Mouse (Mus musculus) ZHBTc4 (cell line): ENCODE measurements around the gene Ptprt.
A peak's percentile ranks its signal among the peaks of the same experiment; 100 is the strongest.
"Not testable (repeated sequence)": the region's sequence is repeated elsewhere in the genome, so short reads cannot be mapped to it uniquely, and the experiment has no call there.

Source experiments
- DNase-seq: peaks from one replicate; pipeline ENCODE4 v3.0.0-alpha.2; 2011; ENCODE audit warnings: low read depth, low spot score

Gene Ptprt

DNA sequence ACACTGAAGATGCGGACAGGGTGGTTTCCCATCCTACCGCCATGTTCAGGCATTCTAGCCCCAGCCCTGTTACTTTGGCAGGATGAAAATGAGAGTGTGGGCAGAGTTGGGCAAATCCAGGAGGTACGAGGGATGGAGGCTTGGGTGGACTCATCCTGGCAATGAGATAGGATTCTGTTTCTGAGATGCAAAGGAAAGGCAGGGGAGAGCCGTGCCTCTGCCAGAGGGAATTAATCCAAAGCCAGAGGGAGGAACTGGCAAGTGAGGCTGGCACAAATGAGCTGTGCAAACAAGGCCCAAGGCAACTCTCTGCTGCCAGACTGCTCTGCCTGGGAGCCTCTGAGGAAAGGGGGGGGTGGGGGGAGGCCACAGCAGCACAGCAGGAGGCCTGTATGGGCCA, 441.4 kb downstream of the Ptprt start:
- no peak for DNase-seq

DNA sequence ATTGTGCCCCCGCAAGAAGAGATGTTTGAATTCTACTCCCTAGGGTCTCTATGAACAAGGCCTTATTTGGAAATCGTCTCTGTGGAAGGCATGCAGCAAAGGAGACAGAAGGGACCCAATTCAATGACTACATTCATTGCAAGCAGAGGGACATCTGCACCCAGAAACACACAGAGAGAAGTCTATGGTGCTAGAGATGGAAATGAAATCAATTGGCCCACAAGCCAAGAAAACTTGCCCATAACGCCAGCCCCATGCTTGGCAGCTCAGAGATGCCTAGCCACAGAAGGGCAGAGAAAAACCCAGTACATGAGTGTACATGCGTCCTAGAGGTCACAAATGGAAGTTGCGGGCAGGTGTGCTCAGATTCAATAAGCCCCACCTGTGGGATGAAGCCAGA, 443.1 kb downstream of the Ptprt start:
- DNase-seq, result no peak

DNA sequence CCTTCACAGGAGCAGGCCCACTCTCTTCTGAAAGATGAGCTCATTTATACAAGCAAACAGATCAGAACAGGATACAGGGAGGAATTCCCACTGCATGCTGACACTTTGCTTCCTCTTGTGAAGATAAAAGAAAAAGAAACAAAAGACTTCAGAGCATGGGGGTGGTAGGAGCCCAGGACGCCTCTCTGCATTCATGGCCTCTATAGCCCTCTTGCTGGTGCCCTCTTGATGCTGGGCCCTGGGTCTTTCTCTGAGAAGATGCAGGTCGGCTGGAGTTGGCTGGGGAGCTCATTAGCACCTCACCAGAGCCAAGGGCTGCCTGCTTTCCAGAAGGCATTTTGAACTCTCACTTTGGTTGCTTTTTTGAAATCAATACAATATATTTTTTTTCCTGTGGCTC, 448.6 kb downstream of the Ptprt start:
- DNase-seq, result no peak

DNA sequence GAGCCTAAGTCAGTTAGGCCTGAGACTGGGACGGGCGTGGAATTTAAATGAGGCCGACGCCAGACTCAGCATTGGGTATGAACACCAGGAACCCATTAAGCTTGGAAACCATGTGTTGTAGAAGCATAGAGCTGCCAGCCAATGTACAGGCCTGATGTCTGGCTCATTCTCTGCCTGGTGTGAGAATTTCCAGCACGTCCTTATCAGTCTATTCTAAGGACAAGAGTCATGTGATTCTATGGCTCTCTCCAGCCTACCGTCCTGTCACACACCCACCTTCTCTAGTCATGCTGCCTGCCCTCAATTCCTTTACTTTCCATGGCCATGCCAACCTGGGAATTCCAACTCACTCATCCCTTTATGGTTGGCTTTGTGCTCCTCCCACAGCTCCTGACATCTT, 450.4 kb downstream of the Ptprt start:
- DNase-seq, result no peak

DNA sequence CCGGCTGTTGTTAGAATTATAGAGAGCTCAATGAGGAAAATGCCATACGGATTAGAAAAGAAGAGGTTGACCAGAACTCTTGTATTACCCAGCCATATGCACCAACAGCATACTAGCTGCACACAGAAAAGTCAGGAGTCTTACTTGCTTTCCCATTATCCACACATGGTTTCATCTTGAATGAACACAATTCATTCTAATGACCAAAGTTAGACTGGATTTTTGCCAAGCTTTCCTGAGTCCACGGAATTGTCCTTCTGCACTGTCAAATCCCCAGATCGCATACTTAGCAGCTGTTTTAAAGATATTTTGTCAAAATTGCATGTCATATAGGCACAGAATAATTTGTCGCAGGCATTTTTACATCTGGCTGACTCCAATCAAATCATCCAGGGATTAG, 463.6 kb downstream of the Ptprt start:
- no peak for DNase-seq

DNA sequence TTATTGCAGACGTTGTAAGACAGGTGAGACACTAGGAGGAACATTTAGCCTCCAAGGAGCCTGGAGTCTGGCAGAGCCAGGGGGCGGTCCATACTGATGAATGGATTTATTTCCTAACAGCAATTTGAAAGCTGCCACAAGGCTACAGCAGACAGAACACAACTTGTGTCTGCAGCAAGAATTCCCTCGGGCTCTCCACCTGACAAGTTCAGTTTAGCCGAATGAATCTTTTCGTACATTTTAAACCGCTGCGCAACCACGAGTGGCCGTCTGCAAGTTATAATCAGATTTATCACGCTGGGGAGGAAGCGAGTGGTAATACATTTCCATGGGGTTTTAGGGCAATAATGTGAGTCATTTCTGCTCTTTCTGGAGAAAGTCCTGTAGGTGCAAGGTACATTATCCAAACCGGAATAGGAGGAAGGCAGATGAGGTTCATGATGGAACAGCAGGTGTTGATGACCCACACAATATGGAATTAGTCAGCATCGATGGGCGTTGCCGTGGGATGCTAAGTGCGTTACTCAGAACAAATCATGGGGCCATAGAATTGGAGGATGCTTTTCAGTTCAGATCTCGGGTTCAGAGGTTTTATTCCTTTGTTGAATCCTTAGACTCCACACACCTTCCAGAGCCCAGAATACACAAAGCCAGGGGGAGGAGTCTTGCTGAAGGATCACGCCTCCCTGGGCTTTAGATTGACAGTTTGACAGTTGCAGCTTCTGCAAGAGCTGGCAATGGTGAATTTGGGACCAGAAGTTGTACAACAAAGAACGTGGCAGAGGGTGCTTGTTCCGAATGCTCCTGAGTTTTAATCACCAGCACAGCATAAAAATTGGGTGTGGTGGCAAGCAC, 478.1 kb downstream of the Ptprt start:
- DNase-seq, result peak; percentile 5

DNA sequence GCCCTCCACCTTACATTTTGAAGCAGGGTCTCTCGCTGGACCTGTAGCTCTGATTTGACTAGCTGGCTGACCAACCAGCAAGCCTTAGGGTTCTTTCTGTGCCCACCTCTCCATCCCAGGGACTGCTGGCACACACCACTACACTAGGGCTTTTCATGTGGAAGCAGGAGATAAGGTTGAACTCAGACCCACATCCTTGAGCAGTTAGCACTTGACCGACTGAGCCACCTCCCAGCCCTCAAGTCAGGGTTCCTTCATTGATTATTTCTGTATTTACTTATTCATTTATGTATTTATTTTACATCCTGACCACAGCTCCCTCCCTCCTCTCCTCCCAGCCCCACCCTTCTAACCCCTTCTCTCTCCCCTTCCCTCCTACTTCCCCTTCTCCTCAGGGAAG, 479.1 kb downstream of the Ptprt start:
- no peak for DNase-seq

DNA sequence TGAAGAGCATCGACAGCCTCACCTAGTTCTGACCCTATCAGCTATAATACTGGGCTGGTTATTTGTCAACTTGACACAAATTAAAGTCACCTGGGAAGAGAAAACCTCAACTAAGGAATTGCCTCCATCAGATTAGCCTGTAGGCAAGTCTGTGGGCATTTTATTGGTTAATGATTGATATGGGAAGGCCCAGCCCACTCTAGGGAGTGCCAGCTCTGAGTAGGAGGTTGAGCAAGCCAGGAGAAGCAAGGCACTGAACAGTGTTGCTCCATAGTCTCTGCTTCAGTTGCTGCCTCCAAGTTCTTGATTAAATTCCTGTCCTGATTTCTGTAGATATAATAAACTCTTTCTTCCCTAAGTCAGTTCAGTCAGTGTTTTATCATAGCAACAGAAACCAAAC, 488.4 kb downstream of the Ptprt start:
- DNase-seq, result no peak

DNA sequence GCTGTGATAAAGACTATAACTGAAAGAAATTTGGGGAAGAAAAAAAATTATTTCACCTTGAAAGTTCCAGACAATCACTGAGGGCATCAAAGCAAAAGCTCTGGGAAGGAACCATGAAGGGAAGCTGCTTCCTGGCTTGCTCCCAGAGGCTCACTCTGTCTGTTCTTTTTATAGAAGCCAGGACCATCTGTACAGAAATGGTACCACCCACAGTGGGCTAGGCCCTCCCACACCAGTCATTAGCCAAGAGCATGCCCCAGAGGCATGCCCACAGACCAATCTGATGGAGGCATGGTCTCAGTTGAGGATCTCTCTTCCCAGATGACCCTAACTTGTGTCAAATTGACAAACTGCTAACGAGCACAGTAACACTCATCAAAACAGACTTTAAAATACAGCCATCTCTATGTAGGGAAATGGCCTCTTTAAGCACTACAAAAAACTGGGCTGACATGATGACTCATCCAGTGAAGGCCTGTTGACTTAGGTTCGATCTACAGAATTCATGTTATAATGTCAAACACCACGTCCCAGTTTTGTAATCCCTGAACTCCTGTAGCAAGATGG, 519.0 kb downstream of the Ptprt start:
- no peak for DNase-seq

DNA sequence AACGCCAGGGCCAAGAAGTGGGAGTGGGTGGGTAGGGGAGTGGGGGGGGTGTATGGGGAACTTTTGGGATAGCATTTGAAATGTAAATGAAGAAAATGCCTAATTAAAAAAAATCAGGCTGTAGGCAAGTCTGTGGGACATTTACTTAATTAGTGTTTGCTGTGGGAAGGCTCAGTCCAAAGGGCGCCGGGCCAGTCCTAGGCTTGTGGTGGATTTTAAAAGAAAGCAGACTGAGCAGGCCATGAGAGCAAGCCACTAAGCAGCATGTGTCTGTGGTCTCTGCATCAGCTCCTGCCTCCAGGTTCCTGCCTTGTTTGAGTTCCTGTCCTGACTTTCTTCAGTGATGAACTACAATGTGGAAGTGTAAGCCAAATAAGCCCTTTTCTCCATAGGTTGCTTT, 524.8 kb downstream of the Ptprt start:
- not testable (repeated sequence) for DNase-seq

DNA sequence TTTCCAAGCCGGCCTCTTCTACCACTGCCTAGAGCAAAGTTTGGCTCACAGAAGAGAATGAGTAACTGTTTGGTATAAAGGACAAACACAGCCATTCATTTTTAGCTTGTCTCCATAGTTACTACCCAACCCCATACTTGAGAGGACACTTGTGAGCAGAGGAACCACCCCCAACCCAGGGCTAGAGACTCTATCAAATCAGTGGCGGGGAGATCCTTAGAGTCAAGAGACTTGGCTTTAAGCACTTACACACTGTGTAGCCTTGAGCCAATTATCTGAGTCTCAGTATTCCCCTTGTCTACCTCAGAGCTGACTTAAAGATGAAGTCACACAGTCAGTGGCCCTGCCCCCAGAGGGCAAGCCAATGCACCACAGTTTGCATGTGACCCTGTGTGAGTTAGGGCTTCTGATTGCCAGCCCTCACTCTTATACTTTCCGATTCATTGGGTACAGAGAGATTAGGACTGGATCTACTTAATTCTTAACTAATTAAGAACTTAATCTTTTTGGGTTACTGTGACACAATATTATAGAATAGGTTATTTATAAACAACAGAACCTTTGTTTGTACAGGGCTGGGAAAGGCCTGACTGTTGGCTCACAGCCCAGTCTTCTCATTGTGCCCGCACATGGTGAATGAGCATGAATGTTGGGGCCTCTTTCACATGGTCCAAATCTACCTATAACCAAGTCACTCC, 529.2 kb downstream of the Ptprt start:
- DNase-seq, result no peak

DNA sequence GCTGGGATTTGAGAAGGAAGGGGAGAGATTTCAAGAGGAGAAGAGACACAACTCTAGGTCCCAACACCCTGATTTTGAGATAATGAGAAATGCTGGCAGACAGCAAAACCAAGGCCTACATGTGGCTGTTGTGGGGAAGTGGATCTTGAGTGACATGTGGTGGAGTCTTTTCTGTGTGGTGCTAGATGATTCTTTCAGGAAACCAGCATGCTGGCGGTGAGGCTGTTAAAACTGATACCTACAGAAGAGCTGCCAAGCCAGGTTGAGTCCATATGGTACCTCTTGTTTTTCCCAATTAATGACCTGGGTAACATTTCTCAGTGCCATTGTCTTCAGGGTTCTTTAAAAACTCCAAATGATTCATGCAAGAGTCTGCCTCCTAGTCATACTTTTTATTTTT, 531.1 kb downstream of the Ptprt start:
- DNase-seq, result no peak

DNA sequence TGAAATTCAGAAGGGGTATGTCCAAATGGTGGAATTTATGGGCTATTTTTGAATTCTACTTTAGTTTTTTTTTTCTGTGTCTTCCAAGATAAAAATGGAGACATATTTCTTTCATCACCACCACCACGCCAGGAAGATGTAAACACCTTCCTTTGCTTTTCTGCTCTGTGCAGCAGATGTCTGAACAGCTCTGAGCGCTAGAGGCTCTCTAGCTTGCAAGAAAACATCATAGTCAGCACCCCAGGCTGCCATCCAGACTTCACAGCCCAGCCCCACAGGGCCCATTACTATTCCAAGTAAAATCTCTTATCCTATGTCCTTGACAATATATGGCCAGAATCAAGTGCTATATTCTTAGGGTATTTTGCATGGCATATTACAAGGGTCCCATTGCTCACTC, 542.9 kb downstream of the Ptprt start:
- no peak for DNase-seq

DNA sequence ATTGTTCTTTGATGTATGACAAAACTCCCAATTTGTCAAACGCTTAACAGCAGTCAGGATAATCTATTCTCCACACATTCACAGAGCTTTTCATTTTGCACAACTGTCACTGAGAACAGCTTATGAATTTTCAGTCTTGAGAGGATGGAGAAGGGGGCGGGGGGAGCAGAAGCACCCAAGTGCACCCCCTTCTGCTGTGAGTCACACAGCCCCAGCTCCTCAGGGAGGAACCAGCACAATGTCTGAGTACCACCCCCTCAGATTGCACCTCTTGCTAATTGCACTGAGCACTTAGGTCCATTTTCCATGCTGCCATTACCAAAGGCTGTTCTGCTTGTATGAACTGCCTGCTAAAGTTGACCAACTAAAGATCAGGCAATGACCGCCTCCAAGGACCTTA, 578.6 kb downstream of the Ptprt start:
- no peak for DNase-seq

DNA sequence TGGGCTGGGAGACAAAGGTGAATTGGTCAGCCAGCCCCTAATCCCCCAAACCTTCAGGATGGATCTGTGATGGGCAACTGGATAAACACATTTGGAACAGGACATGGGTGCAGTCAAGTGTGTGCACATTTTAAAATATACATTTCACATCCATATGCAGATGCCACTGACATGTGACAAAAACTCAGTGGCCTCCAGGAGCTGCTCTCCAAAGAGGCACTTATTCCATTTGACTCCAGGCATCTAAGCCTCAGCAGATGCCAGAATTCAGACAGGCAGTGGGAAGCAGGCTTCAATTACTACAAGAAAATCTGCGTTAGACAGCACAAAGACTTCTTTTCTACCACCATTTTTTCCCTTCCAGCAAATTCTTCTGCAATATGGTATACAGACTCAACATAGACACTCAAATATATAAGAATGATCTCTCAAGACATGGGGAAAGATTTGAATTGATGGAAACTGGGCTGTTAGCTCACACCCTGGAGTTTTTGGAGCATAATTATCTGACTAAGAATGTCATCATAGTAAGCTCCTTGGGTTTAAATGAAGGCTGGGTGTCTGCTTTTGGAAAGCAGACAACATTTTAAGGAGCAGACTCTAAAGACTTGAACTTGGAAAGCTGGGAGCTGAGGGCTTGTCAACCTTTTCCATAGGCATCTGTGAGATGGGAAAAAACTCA, 580.1 kb downstream of the Ptprt start:
- DNase-seq, result no peak

DNA sequence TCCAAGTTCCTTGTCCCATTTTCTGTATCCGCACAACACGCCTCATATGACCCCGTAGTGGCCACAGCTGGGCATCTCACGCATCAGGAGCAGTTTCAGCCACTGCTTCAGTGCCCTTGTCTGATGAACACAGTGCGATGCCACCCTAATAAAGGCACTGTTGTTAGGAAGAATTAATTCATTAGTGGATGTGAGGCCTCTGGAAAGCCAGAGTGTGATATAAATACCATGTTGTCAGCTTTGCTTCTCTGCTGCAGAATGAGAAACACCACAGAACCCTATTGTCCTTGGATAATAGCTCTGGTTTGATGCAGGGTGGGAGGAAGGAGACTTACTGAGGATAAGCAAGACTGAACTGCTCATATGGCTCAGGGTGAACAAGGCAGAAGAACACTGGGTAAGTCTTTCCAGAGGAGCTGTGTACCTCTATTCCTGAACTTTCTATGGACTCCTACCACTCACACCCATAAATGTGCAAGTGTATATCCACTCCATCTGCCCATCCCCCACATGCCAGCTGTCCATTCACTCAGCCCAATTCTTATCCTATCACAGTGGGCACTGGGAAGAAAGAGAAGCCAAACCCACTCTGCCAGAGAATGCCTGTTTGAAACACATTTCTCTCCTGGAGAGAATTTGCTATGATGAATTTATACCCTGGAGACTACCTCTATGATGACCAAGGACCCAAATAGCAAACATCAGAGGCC, 582.2 kb downstream of the Ptprt start:
- DNase-seq, result no peak

DNA sequence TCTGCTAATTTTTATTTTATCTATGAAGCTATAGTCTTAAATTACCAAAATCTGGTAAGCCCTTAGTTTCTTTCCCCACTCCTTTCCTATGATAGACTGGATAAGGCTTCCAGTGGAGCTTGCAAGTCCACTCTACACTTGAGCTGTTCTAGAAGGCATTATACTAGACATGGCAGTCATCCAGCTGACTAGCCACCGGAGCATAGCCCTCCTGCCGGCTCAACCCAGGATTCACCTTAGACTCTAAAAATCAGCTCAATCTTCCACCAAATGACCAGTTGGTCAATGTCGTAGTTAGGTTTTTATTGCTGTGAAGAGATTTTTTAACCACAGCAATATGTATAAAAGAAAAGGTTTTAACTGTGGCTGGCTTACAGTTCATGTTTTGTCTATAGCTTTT, 608.1 kb downstream of the Ptprt start:
- no peak for DNase-seq

DNA sequence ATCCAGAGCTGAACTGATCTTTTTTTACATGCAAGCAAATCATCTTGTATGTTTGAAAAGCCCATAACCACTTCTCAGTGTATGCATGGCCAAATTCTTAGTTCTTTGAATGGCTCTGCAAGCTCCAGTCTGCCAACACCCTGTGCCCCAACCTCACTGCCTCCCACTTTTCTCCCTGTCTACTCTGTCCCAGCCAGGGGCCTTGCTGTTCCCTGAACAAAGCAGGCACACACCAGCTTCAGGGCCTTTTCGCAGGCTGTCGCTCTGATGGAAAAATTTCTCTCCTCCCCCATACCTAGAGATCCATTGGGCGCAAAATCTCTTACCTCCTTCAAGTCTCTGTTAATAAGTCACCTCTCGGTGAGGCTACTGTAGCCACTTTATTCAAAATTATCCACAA, 610.7 kb downstream of the Ptprt start:
- DNase-seq, result no peak

DNA sequence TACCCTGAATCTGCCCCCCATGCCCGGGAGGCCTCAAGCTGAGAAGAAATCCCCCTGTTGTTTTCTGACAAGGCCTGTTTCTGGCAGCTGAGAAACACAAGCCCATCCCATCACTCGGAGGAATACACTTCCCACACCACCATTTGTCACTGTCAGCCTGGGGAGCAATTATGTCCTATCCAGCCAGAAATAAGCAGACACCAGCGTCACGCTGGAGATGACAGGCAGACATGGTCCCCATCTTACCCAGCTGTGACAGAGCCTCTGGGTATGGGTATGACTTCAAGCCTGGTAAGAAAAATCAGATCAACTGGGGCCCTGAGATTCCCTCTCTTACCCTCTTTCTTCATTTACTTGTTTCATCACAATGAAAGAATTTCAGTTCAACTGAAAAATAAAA, 625.3 kb downstream of the Ptprt start:
- no peak for DNase-seq

DNA sequence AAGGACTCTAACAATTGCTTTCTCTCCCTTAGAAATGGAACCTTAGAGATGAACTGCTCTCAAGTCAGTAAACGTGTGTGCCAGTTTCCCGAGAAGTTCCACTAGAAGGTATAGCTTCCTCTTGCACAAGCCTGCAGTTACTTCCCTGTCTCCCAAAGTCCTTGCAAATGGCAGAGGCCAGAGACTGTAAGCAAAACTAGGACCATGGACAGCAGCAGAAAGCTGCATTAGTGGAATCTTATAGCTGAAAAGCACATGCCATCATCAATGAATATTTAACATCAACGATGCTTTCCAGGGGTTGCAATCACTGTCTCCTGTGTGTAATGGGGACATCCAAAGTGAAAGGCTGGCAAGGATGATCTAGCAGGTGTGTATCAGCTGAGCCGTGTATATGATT, 629.3 kb downstream of the Ptprt start:
- DNase-seq, result peak; percentile 42

DNA sequence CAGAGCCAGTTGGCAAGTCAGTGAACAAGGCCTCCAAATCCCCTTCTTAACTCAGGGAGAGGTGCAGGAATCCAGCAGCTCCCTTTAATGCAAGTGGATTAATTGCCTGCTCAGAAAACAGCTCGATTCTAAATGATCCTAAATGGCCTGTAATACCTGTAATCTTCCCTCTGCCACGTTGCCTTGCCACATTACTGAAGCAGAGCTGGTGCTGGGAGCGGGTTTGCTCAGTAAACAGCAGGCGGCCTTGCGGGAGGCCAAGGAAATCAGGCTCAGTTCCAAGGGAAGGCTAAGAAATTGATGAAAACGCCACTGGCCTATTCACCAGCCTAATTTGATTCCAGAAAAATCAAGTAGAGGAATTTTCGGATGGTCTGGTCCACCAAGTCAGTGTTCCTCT, 659.9 kb downstream of the Ptprt start:
- no peak for DNase-seq

DNA sequence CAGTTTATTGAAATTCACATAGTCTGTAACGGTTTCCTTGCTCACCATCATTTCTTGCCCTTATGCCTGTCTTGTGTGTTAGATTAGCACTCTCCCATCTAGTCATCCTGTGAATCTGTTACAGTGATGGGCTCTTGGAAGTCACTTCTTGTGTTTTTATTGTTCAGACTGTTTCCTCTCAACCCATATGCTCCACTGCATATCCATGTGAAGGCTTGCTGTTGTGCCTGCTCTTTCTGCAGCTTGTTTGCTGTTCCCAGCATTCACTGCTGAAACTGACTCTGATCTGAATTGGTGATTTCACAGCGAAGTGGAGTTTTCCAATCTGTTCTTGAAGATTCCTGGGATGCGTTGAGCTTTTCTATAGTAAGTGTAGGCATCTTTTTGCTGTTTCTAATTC, 678.6 kb downstream of the Ptprt start:
- DNase-seq, result no peak
